Mouse (Mus musculus): ENCODE results near the gene B3galt5.
A peak's percentile ranks its signal among the peaks of the same experiment; 100 is the strongest.

DNA sequence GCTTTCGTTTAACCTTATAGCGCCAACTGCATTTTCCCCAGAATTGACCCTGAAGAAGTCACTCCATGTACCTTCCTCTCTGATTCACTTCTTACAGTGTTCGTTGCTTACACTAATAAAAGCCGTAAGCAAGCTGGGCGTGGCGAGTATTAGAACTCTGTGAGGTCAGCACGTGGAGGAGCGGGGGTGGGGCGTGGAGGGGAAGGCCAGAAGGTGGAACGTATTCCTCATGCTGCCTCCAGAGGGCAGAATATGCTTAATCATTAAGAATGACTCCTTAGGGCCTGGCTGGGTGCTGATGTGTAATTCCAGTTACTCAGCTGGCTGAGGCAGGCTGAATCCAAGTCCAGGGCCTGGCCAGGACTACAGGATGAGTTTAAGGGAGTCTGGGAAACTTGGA, 122.3 kb downstream of the B3galt5 start:
- no peak for TF ChIP-seq POLR2A (IDR thresholded peaks at IDR 0.05; ENCODE audit: low read depth, low read length)
- TF ChIP-seq CTCF (conservative IDR thresholded peaks at IDR 0.05; ENCODE audit: insufficient read depth, insufficient read length, low read depth, low read length), result peak; percentile 84

Data from kidney, adult 2 months (tissue).